Mouse (Mus musculus): Measurements from ENCODE around the gene Ap5s1. TPM values are rescaled to one million over a fixed set of nuclear protein-coding genes. Genes with fewer than 3 reads are reported as not detected.

The Ap5s1 gene
- total and polyA plus RNA-seq, 2 experiments = 12.4 to 53.8 TPM

- Histone ChIP-seq H3K27ac (replicated peaks; ENCODE audit: insufficient read depth, low read depth, low read length) (peak within 1 kb of the TSS; percentile 30), H3K79me2 (ENCODE audit: control insufficient read depth, insufficient read depth, low read length) (peaks cover 18% of the 10 kb centered on the region), H3K4me3 (ENCODE audit: insufficient read depth, low read depth, low read length) (peak within 1 kb of the TSS; percentile 72), H3K36me3 (ENCODE audit: control insufficient read depth, insufficient read depth, low read length) (no peaks in the 10 kb centered on the region), H3K9ac (ENCODE audit: low read depth, low read length) (peak within 1 kb of the TSS; percentile 80), H3K27me3 (ENCODE audit: control insufficient read depth, insufficient read depth, low read length) (no peaks in the 10 kb centered on the region), H3K4me1 (ENCODE audit: control insufficient read depth, insufficient read depth, low read length) (peaks cover 22% of the 10 kb centered on the region)
- TF ChIP-seq POLR2A (IDR thresholded peaks at IDR 0.05; ENCODE audit: extremely low read depth, insufficient read depth, low read length) (0 out of 2 replicates have a peak, but pooled peaks have one; percentile 43), CTCF (IDR thresholded peaks at IDR 0.05; ENCODE audit: low read depth, low read length) (peak; percentile 68)
- 11% methylated on average over 57 of the region's 57 CpGs for WGBS
- peak; percentile 65 for DNase-seq (ENCODE audit: extremely low read depth, low read depth, low spot score)
These were observed 26.8 kb upstream of the Ap5s1 start, which contains the start of gene Cenpb for GRCm38 (mm10) chr2:131179990-131180587. TSS of gene Cenpb (minus strand) at chr2:131180067.

- DNase-seq (ENCODE audit: extremely low read depth, low read depth, low spot score) = no peak
- Histone ChIP-seq H3K27ac (replicated peaks; ENCODE audit: insufficient read depth, low read depth, low read length) (no peak overlapping the region), H3K36me3 (ENCODE audit: control insufficient read depth, insufficient read depth, low read length) (no peaks in the 10 kb centered on the region), H3K9ac (ENCODE audit: low read depth, low read length) (peak overlapping the region; percentile 52), H3K27me3 (ENCODE audit: control insufficient read depth, insufficient read depth, low read length) (no peaks in the 10 kb centered on the region), H3K4me3 (ENCODE audit: insufficient read depth, low read depth, low read length) (peak overlapping the region; percentile 89), H3K79me2 (ENCODE audit: control insufficient read depth, insufficient read depth, low read length) (no peaks in the 10 kb centered on the region), H3K4me1 (ENCODE audit: control insufficient read depth, insufficient read depth, low read length) (peaks cover 5% of the 10 kb centered on the region)
- WGBS = 12% methylated on average over 14 of the region's 14 CpGs
- TF ChIP-seq POLR2A (IDR thresholded peaks at IDR 0.05; ENCODE audit: extremely low read depth, insufficient read depth, low read length) (no peak), CTCF (IDR thresholded peaks at IDR 0.05; ENCODE audit: low read depth, low read length) (no peak)
These were observed 20.5 kb upstream of the Ap5s1 start for GRCm38 (mm10) chr2:131186343-131186742.

GRCm38 (mm10) chr2:131186771-131187601 is 19.9 kb upstream of the Ap5s1 start, which contains the start of the genes Cdc25b and Spef1:
TSS of gene Cdc25b (plus strand) at chr2:131186949.
TSS of gene Spef1 (minus strand) at chr2:131187282.
- Histone ChIP-seq H3K79me2 (ENCODE audit: control insufficient read depth, insufficient read depth, low read length) (no peaks in the 10 kb centered on the region), H3K27me3 (ENCODE audit: control insufficient read depth, insufficient read depth, low read length) (no peaks in the 10 kb centered on the region), H3K27ac (replicated peaks; ENCODE audit: insufficient read depth, low read depth, low read length) (no peak within 1 kb of the TSS), H3K4me1 (ENCODE audit: control insufficient read depth, insufficient read depth, low read length) (peaks cover 5% of the 10 kb centered on the region), H3K9ac (ENCODE audit: low read depth, low read length) (peak within 1 kb of the TSS; percentile 52), H3K4me3 (ENCODE audit: insufficient read depth, low read depth, low read length) (peak within 1 kb of the TSS; percentile 89), H3K36me3 (ENCODE audit: control insufficient read depth, insufficient read depth, low read length) (no peaks in the 10 kb centered on the region)
- DNase-seq (ENCODE audit: extremely low read depth, low read depth, low spot score) = peak; percentile 48
- WGBS = 5% methylated on average over 43 of the region's 43 CpGs
- TF ChIP-seq POLR2A (IDR thresholded peaks at IDR 0.05; ENCODE audit: extremely low read depth, insufficient read depth, low read length) (0 out of 2 replicates have a peak, but pooled peaks have one; percentile 4), CTCF (IDR thresholded peaks at IDR 0.05; ENCODE audit: low read depth, low read length) (no peak)

- Histone ChIP-seq H3K4me3 (ENCODE audit: insufficient read depth, low read depth, low read length) (no peak overlapping the region; the same call in 1 of the 2 replicates), H3K36me3 (ENCODE audit: control insufficient read depth, insufficient read depth, low read length) (no peaks in the 10 kb centered on the region), H3K4me1 (ENCODE audit: control insufficient read depth, insufficient read depth, low read length) (peaks cover 5% of the 10 kb centered on the region), H3K9ac (ENCODE audit: low read depth, low read length) (no peak overlapping the region; the same call in 1 of the 2 replicates), H3K27me3 (ENCODE audit: control insufficient read depth, insufficient read depth, low read length) (no peaks in the 10 kb centered on the region), H3K79me2 (ENCODE audit: control insufficient read depth, insufficient read depth, low read length) (no peaks in the 10 kb centered on the region), H3K27ac (replicated peaks; ENCODE audit: insufficient read depth, low read depth, low read length) (no peak overlapping the region)
- no peak for TF ChIP-seq POLR2A (IDR thresholded peaks at IDR 0.05; ENCODE audit: extremely low read depth, insufficient read depth, low read length)
- WGBS = 69% methylated on average over 3 of the region's 3 CpGs
- DNase-seq (ENCODE audit: extremely low read depth, low read depth, low spot score) = no peak
These were observed 19.3 kb upstream of the Ap5s1 start for GRCm38 (mm10) chr2:131187602-131187922.

- no peak overlapping the region for H3K27ac ChIP-seq (replicated peaks; ENCODE audit: insufficient read depth, low read depth, low read length)
- no peaks in the 10 kb centered on the region for H3K27me3 ChIP-seq (ENCODE audit: control insufficient read depth, insufficient read depth, low read length)
- DNase-seq (ENCODE audit: extremely low read depth, low read depth, low spot score) = no peak
- H3K9ac ChIP-seq (ENCODE audit: low read depth, low read length) = no peak overlapping the region
- no peak overlapping the region for H3K4me3 ChIP-seq (ENCODE audit: insufficient read depth, low read depth, low read length)
- H3K36me3 ChIP-seq (ENCODE audit: control insufficient read depth, insufficient read depth, low read length) = no peaks in the 10 kb centered on the region
- no peaks in the 10 kb centered on the region for H3K79me2 ChIP-seq (ENCODE audit: control insufficient read depth, insufficient read depth, low read length)
- H3K4me1 ChIP-seq (ENCODE audit: control insufficient read depth, insufficient read depth, low read length) = peaks cover 5% of the 10 kb centered on the region
- TF ChIP-seq POLR2A (IDR thresholded peaks at IDR 0.05; ENCODE audit: extremely low read depth, insufficient read depth, low read length) (no peak), CTCF (IDR thresholded peaks at IDR 0.05; ENCODE audit: low read depth, low read length) (no peak)
- WGBS = 97% methylated on average over 5 of the region's 5 CpGs
These were observed 18.6 kb upstream of the Ap5s1 start for GRCm38 (mm10) chr2:131188311-131188710.

Data from liver, adult 2 months (tissue).